Mouse (Mus musculus) embryonic fibroblast, embryonic 13.5 days (primary cell): Measurements from ENCODE around the gene Bgn.

Experiments used
- CTCF ChIP-seq: IDR thresholded peaks from 2 replicates; pipeline ENCODE4 v1.5.1; 2011; ENCODE audit warnings: mild to moderate bottlenecking, control low read depth, low read length, moderate library complexity, borderline replicate concordance; ENCODE audit not compliant: insufficient read depth
- POLR2A ChIP-seq: IDR thresholded peaks from 2 replicates; pipeline ENCODE4 v1.6.1; 2011; ENCODE audit warnings: low read depth, mild to moderate bottlenecking, control low read depth, low read length, moderate library complexity

DNA sequence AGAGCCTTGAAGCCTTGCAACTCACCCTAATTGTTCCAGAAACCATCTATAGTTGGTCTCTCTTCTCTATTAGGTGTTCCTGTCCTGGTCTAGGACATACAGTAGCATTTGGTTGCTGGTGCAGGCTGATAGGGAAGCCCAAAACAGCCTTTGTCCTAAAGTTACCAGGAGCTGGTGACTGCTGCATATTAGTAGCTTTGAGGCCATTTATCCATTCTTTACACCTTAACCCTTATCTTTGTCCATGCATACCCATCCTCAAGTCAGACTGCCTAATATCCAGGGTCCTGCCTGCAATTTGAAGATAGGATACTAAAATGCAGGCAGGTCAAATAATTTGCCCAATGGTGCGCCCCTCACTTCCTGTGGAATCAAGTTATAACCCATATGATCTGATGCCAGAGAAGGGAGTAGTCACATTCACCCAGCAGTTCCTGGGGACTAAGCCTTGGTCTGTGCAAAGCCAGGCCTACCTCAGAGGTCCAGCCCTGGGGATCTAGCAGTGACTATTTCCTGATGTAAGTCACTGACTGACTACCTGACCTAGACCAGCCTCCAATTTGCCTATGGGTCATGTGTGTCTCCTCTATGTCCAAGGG lies 7.6 kb upstream of the Bgn start:
- TF ChIP-seq POLR2A, result no peak
- TF ChIP-seq CTCF, result no peak
